In genomic region chr16:31235457-31236310, GRCm38 (mm10) we compare ENCODE assay signal across 8 mouse cellular contexts. TPM values are rescaled to one million over a fixed set of nuclear protein-coding genes. Genes with fewer than 3 reads are reported as not detected.
DNase-seq lines count a peak whose midpoint lies in the region; ATAC-seq and TF ChIP-seq lines count a peak whose summit lies in the region.

No protein-coding gene starts in this region.

- H3K4me3 ChIP-seq in midbrain, embryonic 10.5 days, result 0 out of 2 replicates have a peak overlapping the region, but pooled peaks have one; percentile 4
- no peak overlapping the region for H3K4me3 ChIP-seq in midbrain, embryonic 16.5 days (ENCODE audit: low read depth, low read length)
- H3K4me3 ChIP-seq in bone marrow macrophage, adult 2 months (ENCODE audit: insufficient read depth, low read length), result peak overlapping the region; percentile 54
- H3K4me3 ChIP-seq in heart, embryonic 16.5 days (ENCODE audit: low read length), result peak overlapping the region; percentile 5; the same call in 1 of the 2 replicates
- H3K4me3 ChIP-seq in macrophage (ENCODE audit: inconsistent target), result peak overlapping the region; percentile 36
- peak overlapping the region; percentile 20; the same call in 1 of the 2 replicates for H3K4me3 ChIP-seq in thymus, adult 2 months (ENCODE audit: control insufficient read depth, insufficient read depth, low read length)

- H3K79me2 ChIP-seq in macrophage (ENCODE audit: inconsistent target), result no peaks in the 10 kb centered on the region

- no peak for TF ChIP-seq POLR2A in bone marrow macrophage, adult 2 months (IDR thresholded peaks at IDR 0.05; ENCODE audit: borderline replicate concordance, low read depth, low read length)
- no peak for TF ChIP-seq POLR2A in thymus, adult 2 months (IDR thresholded peaks at IDR 0.05; ENCODE audit: control insufficient read depth, extremely low read depth, insufficient read depth, low read length, poor library complexity)

- no peaks in the 10 kb centered on the region for H3K9me3 ChIP-seq in midbrain, embryonic 10.5 days (replicated peaks)
- H3K9me3 ChIP-seq in midbrain, embryonic 16.5 days (replicated peaks; ENCODE audit: control insufficient read depth, low read length, poor library complexity, severe bottlenecking), result no peaks in the 10 kb centered on the region
- H3K9me3 ChIP-seq in heart, embryonic 16.5 days (replicated peaks; ENCODE audit: control insufficient read depth, low read length), result no peaks in the 10 kb centered on the region

- peak; percentile 16 for DNase-seq in midbrain, embryonic 10.5 days (ENCODE audit: low spot score)
- DNase-seq in thymus, adult 2 months, result peak; percentile 44
- DNase-seq in ovary, postnatal 36 days (ENCODE audit: low spot score), result no peak
- DNase-seq in urinary bladder, postnatal 10 days (ENCODE audit: low spot score), result no peak

- peaks cover 19% of the 10 kb centered on the region; the same call in 1 of the 2 replicates for H3K27me3 ChIP-seq in midbrain, embryonic 10.5 days (ENCODE audit: low read depth, poor library complexity, severe bottlenecking)
- no peaks in the 10 kb centered on the region for H3K27me3 ChIP-seq in midbrain, embryonic 16.5 days (ENCODE audit: control insufficient read depth, insufficient read depth, low read depth, low read length)
- no peaks in the 10 kb centered on the region for H3K27me3 ChIP-seq in heart, embryonic 16.5 days (ENCODE audit: control insufficient read depth, insufficient read depth, low read length)
- H3K27me3 ChIP-seq in thymus, adult 2 months (ENCODE audit: control insufficient read depth, insufficient read depth, low read length), result no peaks in the 10 kb centered on the region; the same call in 1 of the 2 replicates

- no peaks in the 10 kb centered on the region for H3K36me3 ChIP-seq in midbrain, embryonic 10.5 days
- no peaks in the 10 kb centered on the region for H3K36me3 ChIP-seq in midbrain, embryonic 16.5 days (ENCODE audit: control insufficient read depth, insufficient read depth, low read length)
- H3K36me3 ChIP-seq in heart, embryonic 16.5 days (ENCODE audit: control insufficient read depth, insufficient read depth), result no peaks in the 10 kb centered on the region
- no peaks in the 10 kb centered on the region for H3K36me3 ChIP-seq in macrophage (ENCODE audit: inconsistent target)
- no peaks in the 10 kb centered on the region for H3K36me3 ChIP-seq in thymus, adult 2 months (ENCODE audit: control insufficient read depth, insufficient read depth, low read length)

- H3K9ac ChIP-seq in midbrain, embryonic 16.5 days (ENCODE audit: low read depth, low read length), result no peak overlapping the region
- no peak overlapping the region for H3K9ac ChIP-seq in heart, embryonic 16.5 days (ENCODE audit: low read length)

- no peak for ATAC-seq in midbrain, embryonic 16.5 days
- ATAC-seq in heart, embryonic 16.5 days (replicated peaks; ENCODE audit: extremely low read depth, insufficient read depth, low FRiP score), result peak; percentile 41; the same call in 1 of the 2 replicates

- H3K4me2 ChIP-seq in midbrain, embryonic 16.5 days (ENCODE audit: low read length), result no peak overlapping the region
- H3K4me2 ChIP-seq in heart, embryonic 16.5 days (ENCODE audit: low read depth, low read length), result peak overlapping the region; percentile 47

- no peak overlapping the region for H3K27ac ChIP-seq in midbrain, embryonic 10.5 days (replicated peaks)
- H3K27ac ChIP-seq in midbrain, embryonic 16.5 days (ENCODE audit: low read length), result no peak overlapping the region
- peak overlapping the region; percentile 68 for H3K27ac ChIP-seq in bone marrow macrophage, adult 2 months (ENCODE audit: insufficient read depth, low read depth, low read length)
- no peak overlapping the region for H3K27ac ChIP-seq in heart, embryonic 16.5 days (ENCODE audit: low read length)
- H3K27ac ChIP-seq in macrophage, result peak overlapping the region; percentile 84
- no peak overlapping the region for H3K27ac ChIP-seq in thymus, adult 2 months (ENCODE audit: control insufficient read depth, insufficient read depth, low read length)

- 42% methylated on average over 18 of the region's 18 CpGs for WGBS in midbrain, embryonic 10.5 days
- WGBS in midbrain, embryonic 16.5 days, result 31% methylated on average over 17 of the region's 18 CpGs
- WGBS in heart, embryonic 16.5 days, result 17% methylated on average over 18 of the region's 18 CpGs
- 5% methylated on average over 17 of the region's 18 CpGs for WGBS in macrophage (ENCODE audit: missing documents)
- WGBS in thymus, adult 2 months, result 3% methylated on average over 18 of the region's 18 CpGs

- TF ChIP-seq CTCF in bone marrow macrophage, adult 2 months (IDR thresholded peaks at IDR 0.05; ENCODE audit: low read depth, low read length), result no peak
- no peak for TF ChIP-seq CTCF in thymus, adult 2 months (IDR thresholded peaks at IDR 0.05; ENCODE audit: borderline replicate concordance, control insufficient read depth, extremely low read depth, insufficient read depth, low read length, poor library complexity)

- peaks cover 28% of the 10 kb centered on the region for H3K4me1 ChIP-seq in midbrain, embryonic 10.5 days
- H3K4me1 ChIP-seq in midbrain, embryonic 16.5 days (ENCODE audit: control insufficient read depth, insufficient read depth, low read length), result peaks cover 9% of the 10 kb centered on the region
- H3K4me1 ChIP-seq in bone marrow macrophage, adult 2 months (ENCODE audit: control insufficient read depth, insufficient read depth, low read length), result peaks cover 22% of the 10 kb centered on the region
- H3K4me1 ChIP-seq in heart, embryonic 16.5 days (ENCODE audit: control insufficient read depth, insufficient read depth, low read length), result peaks cover 15% of the 10 kb centered on the region
- peaks cover 14% of the 10 kb centered on the region for H3K4me1 ChIP-seq in thymus, adult 2 months (replicated peaks; ENCODE audit: control insufficient read depth, insufficient read depth, low read length)

RNA-seq across cellular contexts. Expression of gene Acap2, which starts 34.6 kb away (rescaled TPM):
- 16.9 and 19.2 TPM in 2 replicates for polyA plus RNA-seq in midbrain, embryonic 10.5 days (2016; fragmentation: Nextera tagmentation; extraction: Ambion mirVana)
- polyA plus RNA-seq in midbrain, embryonic 16.5 days (2015; fragmentation: Nextera tagmentation; extraction: Ambion mirVana), result 8.9 and 11.3 TPM in 2 replicates
- 55.2 and 62.9 TPM in 2 replicates for polyA plus RNA-seq in bone marrow macrophage, adult 2 months (2012; ENCODE audit: insufficient read depth, insufficient read length, missing spikeins)
- 10.6 and 12.8 TPM in 2 replicates for polyA plus RNA-seq in heart, embryonic 16.5 days (2015; fragmentation: Nextera tagmentation; extraction: Ambion mirVana)
- 100 to 1,000 TPM in 25 of 26 experiments, 10 to 100 TPM in 1; 84.8 to 216 (median 156) TPM for total RNA-seq in macrophage (2018; cell fraction: chromatin; rRNA removed)
- 10 to 100 TPM; 55.5 to 89.9 (median 80.4) TPM for total RNA-seq in macrophage (2018; cell fraction: cytosol; rRNA removed)
- 100 to 1,000 TPM in 13 of 26 experiments, 10 to 100 TPM in 13; 65.7 to 154 (median 101) TPM for total RNA-seq in macrophage (2018; cell fraction: nucleus; rRNA removed)
- polyA plus RNA-seq in macrophage (2018), result 39.6 to 55.7 TPM (median 44.7 TPM) in 3 replicates
- polyA plus RNA-seq in thymus, adult 2 months (2012; rRNA removed), result 21.4 and 25.5 TPM in 2 replicates

RNA-seq across cellular contexts. Expression of gene Ppp1r2, which starts 39.4 kb away (rescaled TPM):
- polyA plus RNA-seq in midbrain, embryonic 10.5 days (2016; fragmentation: Nextera tagmentation; extraction: Ambion mirVana), result 96.7 and 101 TPM in 2 replicates
- 90.3 and 92.0 TPM in 2 replicates for polyA plus RNA-seq in midbrain, embryonic 16.5 days (2015; fragmentation: Nextera tagmentation; extraction: Ambion mirVana)
- polyA plus RNA-seq in bone marrow macrophage, adult 2 months (2012; ENCODE audit: insufficient read depth, insufficient read length, missing spikeins), result 45.4 and 57.8 TPM in 2 replicates
- polyA plus RNA-seq in heart, embryonic 16.5 days (2015; fragmentation: Nextera tagmentation; extraction: Ambion mirVana), result 101 and 120 TPM in 2 replicates
- 10 to 100 TPM; 16.9 to 45.7 (median 26.0) TPM for total RNA-seq in macrophage (2018; cell fraction: chromatin; rRNA removed)
- 10 to 100 TPM; 40.4 to 69.8 (median 48.5) TPM for total RNA-seq in macrophage (2018; cell fraction: cytosol; rRNA removed)
- 10 to 100 TPM; 20.3 to 48.3 (median 35.3) TPM for total RNA-seq in macrophage (2018; cell fraction: nucleus; rRNA removed)
- 39.8 to 56.3 TPM (median 54.3 TPM) in 3 replicates for polyA plus RNA-seq in macrophage (2018)
- polyA plus RNA-seq in thymus, adult 2 months (2012; rRNA removed), result 31.7 and 43.0 TPM in 2 replicates

Comparison
In these comparisons a context has a peak if more than half of its experiments do, and no peak if none do; other contexts are left out.
1. DNase-seq: peak in midbrain, embryonic 10.5 days (single experiment) and thymus, adult 2 months (single experiment); none in ovary, postnatal 36 days (single experiment) and urinary bladder, postnatal 10 days (single experiment).
2. H3K27ac ChIP-seq: peak in bone marrow macrophage, adult 2 months (single experiment) and macrophage (single experiment); none in midbrain, embryonic 10.5 days (single experiment), midbrain, embryonic 16.5 days (single experiment), heart, embryonic 16.5 days (single experiment) and thymus, adult 2 months (single experiment).